Mouse (Mus musculus) kidney, adult 8-10 months (tissue): ENCODE results near the gene Ppm1e.
"Not testable (repeated sequence)": the region's sequence is repeated elsewhere in the genome, so short reads cannot be mapped to it uniquely, and the experiment has no call there.

Source experiments
- DNase-seq, 2 experiments: peaks; one replicate each; pipeline ENCODE4 v3.0.0; 2022

Gene Ppm1e

DNA sequence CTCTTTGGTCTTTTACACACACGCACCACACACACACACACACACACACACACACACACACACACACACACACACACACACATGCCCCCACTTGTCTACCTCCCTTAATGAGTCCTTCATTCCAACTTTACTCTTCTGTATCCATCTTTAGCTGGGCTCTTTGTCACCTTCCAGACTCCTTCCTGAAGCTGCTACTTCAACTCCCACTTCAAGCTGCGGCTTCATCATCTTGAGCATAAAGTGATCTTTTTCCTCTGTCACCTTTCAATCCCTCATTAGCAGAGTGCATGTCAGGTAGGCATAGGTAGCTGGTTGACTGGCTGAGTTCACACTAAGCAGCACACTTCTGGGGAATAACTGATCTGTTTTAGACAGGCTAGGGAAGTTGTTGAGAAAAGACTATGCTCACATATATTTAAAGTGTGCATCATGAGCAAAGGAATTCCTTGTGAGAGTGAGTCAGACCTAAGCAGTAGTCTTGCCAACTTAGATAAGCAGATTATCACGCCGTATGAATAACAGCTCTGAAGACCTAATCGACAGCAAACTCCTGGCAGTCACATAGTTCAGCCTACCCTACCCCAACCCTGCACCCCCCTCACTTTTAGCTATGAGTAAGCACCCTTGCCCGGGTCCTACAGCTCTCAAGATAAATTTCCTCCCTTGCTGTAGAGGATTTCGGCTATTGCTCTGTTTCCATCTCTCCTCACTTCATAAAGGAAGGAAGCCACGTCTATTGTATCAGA, 49.3 kb downstream of the Ppm1e start:
- DNase-seq, result no peak

DNA sequence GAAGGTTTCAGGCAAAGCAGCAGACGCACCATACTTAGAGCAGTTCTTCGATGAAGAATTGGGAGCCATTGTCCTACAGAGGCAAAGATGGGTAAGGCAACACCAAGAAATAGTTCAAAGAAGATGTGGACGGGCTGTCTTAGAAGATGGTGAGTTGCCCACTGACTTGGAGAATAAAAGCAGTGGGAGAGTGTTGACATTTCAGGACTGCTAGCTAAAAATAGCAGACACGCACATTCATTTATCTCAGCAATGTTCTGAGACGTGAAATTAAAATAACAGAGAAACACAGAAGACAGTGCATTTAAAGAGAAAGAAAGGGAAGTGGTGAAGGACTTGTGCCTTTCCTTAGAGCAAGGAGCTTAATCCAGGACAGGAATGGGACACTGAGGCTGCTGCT, 59.8 kb downstream of the Ppm1e start:
- no peak for DNase-seq

DNA sequence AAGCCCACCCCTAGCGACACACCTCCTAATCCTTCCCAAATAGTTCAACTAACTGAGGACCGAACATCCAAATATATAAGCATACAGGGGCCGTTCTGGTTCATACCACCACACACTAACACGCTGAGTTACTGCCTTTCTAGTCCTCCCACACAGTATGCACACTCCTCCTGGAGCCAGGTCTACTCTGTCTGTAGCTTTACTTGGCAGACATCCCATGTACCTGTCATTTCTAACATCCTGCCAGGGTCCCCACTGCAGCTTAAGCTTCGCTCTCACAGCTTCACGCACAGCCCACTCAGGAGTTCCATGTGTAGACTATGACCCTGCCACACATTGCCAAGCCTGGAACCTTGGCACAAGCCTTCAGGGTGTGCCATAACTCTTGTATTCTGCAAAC, 62.4 kb downstream of the Ppm1e start:
- DNase-seq, result no peak

DNA sequence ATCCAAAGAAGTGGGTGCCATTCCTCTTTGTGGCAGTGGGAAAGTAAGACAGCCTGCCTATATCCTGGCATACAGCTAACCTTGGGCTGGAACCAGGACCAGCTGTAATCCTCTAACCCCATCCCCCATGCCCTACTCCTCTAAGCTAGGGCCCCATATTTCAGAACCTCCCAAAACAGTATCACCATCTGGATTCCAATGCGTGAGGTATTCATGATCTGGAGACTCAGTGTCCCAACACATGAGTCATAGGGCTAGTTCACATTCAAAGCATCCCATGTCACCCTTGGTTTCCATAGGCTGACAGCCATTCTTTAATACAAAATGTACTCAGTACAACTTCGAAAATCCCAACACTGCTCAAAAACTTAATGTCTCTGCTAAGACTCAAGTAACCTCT, 63.2 kb downstream of the Ppm1e start:
- no peak for DNase-seq

DNA sequence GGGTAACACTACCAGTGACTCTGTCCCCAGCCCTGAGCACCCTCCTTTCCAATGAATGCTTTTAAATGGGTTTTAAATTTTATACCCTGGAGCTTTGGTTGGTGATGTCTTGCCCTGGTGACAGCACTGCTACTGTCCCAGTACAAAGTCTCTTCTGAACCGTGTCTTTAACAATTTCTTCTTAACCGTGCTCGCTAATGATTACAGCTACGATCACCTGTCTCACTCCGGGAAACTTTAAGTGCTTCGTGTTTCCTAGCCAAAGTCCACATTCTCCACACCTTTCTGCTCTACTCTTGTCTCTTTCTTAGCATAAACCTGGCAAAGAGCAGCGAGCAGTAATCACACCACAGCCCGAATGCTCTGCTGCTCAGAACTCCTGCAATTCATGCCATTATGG, 69.5 kb downstream of the Ppm1e start:
- peak; percentile 50 to 63 for DNase-seq

- DNase-seq, result no peak
Measured at GRCm38 (mm10) chr11:87286194-87286593, 72.6 kb downstream of the Ppm1e start.

DNA sequence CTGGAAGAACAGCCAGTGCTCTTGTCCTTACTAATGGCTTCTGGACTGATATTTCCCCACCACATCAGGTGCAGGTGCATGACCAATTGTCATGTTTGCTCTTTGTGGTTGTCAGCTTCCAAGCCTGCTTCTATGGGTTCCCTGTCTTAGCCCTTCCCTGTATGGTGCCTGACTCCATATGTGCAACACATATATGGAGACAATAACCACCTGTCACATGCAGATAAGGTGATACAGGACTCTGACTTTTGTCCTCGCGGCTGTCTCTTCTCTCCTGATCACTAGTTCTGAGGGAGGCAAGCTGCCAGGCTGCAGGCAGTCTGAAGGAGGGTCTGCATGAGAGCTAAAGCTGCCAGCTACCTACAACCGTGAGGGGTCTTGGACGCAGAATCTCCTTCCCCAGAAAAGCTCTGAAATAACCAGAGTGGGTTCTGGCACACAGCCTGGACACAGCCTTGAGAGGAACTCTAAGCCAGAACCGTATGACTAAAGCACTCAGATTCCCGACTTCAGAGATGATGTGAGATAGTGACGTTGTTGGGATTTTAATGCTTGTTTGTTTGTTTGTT, 76.8 kb downstream of the Ppm1e start:
- no peak for DNase-seq

GRCm38 (mm10) chr11:87279461-87279860, 79.4 kb downstream of the Ppm1e start:
- DNase-seq, result no peak

GRCm38 (mm10) chr11:87278807-87279206, 80.0 kb downstream of the Ppm1e start:
- DNase-seq, result no peak

- no peak for DNase-seq
Measured at GRCm38 (mm10) chr11:87276240-87276985, 82.4 kb downstream of the Ppm1e start.

DNA sequence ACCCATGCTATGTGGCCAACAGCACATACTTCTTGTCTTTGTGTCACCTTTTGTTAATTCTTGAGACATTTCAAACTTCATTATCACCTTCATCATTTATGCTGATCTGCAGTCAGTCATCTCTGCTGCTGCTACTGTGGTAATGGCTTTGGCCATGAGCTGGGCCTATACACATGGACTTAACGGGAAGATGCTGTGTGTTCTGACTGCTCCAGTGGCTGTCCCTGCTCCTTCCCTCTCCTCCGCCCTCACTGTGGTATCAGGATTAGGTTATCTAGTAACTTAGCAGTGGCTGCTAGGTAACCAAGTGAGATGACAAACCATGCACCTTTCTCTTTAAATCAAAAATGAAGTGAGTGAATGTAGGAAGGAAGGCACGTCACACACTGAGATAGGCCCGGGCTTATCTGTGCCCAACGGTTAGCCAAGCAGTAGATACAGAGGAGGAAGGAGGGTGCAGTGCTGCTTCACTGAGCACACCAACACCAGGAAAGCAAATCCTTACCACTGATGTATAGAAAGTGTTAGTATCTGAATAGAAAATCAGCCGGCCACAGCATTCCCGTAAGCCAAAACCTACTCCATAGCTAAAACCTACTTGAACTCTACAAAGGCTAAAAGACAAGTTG, 83.3 kb downstream of the Ppm1e start:
- no peak for DNase-seq

DNA sequence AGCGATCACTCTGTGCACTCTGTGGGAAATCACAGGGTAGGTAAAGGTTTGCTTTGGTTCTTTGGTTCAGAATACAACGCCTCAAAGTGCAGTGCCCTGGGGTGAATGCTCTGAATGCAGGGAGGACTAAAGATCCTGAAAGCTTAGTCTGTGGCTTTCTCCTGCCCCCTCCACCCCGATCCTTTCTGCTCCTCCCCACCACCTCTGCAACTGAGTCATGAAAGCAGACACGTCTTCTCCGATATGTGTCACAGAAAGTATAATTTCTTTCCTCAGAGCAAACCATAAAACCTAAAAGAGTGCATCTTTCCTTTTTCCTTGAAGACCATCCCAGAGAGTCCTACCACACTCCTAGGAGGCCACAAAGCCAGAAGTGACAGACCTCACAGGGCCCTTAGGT, 86.1 kb downstream of the Ppm1e start:
- DNase-seq, result no peak

DNA sequence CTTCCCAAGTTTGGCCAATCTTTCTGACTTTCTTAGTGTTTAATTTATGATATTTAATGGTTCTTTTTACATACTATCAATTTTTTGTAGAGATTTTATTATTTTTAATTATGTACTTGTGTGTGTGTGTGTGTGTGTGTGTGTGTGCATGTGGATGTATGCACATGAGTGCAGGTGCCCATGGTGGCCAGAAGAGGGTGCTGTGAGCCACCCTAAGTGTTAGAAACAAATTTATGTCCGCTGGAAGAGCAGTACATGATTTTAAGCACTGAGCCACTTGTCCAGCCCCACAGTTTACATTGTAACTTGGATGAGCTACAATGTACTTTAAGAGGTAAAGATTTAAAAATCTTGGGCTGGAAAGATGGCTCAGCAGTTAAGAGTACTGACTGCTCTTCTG, 87.3 kb downstream of the Ppm1e start:
- DNase-seq, result no peak

- peak; percentile 19 to 40 for DNase-seq
Measured at GRCm38 (mm10) chr11:87270958-87271357, 87.9 kb downstream of the Ppm1e start.

GRCm38 (mm10) chr11:87270446-87270845, 88.4 kb downstream of the Ppm1e start:
- no peak for DNase-seq

- no peak for DNase-seq
Measured at GRCm38 (mm10) chr11:87268803-87269202, 90.0 kb downstream of the Ppm1e start.

DNA sequence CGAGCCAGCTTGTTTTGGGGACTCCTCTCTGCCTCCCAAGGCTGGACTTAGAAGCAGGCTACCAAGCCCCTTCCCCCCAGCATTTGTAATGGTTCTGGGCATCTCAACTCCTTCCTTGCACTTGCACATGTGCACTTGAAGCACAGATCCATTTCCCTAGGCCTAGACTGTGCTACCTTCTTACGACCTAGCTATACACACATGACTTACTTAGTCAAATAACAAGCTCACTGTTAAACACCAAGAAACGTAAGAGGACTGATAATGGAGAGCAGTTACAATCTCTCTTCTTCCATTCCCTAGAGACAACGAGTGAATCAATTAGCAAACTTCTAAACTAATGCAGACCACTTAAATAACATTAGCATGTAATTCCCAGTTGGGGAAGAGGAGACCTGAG, 92.6 kb downstream of the Ppm1e start:
- DNase-seq, result no peak

GRCm38 (mm10) chr11:87263946-87264345, 94.9 kb downstream of the Ppm1e start:
- DNase-seq, result no peak

DNA sequence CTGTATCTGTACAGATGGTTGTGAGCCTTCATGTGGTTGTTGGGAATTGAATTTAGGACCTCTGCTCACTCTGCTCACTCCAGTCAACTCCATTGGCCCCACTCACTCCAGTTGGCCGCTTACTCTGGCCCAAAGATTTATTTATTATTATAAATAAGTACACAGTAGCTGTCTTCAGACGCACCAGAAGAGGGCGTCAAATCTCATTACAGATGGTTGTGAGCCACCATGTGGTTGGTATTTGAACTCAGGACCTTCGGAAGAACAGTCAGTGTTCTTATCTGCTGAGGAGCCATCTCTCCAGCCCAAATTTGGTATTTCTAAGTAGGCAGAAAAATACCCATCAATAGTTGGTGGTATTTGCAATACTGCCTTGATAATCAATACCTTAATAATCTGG, 97.1 kb downstream of the Ppm1e start:
- not testable (repeated sequence) for DNase-seq

DNA sequence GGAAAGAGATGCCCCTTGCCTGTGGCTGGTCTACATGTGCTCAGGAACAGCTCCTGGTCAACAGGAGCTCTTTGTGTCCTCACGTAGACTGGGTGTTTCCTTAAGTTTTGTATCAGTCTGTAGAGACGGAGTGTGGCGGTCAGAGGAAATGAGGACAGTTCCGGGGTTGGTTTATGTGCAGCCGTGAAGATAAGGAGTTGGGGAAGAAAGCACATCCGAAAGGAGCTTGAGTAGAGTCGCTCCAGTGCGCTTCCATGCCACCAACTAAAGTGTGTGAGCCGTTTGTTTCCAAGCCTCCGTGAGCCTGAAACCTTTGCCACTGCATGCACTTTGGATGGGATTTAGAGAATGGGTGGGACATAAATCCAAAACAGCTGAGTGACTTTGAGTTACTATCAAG, 99.0 kb downstream of the Ppm1e start:
- DNase-seq, result no peak

DNA sequence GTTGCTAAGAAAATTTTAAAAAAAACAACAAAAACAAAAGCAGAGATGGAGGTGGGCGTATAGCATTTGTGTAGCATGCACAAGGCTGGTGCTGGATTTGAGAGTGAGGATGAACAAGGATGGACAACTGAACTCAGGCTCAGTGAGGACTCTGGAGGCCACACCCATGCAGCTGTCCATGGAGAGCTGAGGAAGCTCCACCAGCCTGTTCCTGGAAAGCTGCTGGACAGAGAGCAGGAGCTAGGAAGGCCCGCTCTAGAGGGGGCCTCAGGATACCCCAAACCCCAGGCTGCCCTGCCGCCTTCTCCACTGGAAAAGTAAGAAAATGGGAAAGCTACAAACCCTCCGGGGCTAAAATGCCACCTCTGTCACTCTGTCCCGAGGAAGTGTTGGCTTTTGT, 101.5 kb downstream of the Ppm1e start:
- DNase-seq, result no peak

DNA sequence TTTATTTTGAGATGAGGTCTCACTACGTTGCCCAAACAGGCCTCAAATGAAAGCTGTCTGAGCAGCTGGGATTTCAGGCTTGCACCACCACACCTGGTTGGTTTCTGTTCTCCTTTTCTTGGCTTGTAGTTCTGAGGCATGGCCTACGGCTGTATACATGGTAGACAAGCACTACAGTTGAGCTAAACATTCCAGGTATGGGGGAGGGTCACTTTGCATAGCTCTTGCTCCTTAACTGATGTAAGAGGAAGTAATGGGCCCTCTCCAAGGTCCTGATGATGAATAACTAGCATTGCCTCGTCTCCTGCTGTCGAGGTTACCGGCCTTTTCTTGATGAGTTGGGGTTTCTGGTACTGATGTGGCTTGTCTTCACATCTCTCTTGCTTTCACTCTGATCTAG, 104.7 kb downstream of the Ppm1e start:
- no peak for DNase-seq

DNA sequence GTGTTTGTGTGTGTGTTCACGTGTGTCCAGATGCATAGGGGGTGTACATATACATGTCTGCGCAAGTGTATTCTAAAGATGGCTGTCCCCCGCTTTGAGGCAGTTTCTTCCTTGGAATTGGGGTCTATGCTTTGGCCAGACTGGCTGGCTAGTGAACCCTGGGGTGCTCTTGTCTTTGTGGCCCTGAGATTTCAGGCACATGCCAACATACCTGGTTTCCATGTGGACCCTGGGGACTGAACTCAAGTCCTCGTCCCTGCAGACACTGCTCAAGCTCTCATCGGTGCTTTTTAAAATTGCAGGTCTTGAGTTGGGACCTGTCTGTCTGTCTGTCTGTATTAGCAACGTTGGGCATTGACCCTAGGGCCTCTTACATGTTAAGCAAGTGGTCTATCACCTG, 105.5 kb downstream of the Ppm1e start:
- DNase-seq, result no peak

- no peak for DNase-seq
Measured at GRCm38 (mm10) chr11:87250132-87250531, 108.7 kb downstream of the Ppm1e start.
